Mouse (Mus musculus) forebrain, embryonic 16.5 days (tissue): ENCODE results near the gene Zfp369. TPM values are rescaled to one million over a fixed set of nuclear protein-coding genes. Genes with fewer than 3 reads are reported as not detected.

Experiments used
- polyA plus RNA-seq: library from polyadenylated mRNA; unstranded; fragments of >200 nt; fragmentation: Nextera tagmentation; extraction: Ambion mirVana; gene quantifications from 2 replicates; pipeline ENCODE4 v1.2.1, GENCODE M21; 2015

Zfp369 gene
- polyA plus RNA-seq, 1 experiment from 2014 or later = 21.2 TPM

Other genes starting within 250 kb of the Zfp369 start
- not detected in 2 replicates for gene Spata31d1c, start 245.8 kb upstream of the Zfp369 start, polyA plus RNA-seq
- not detected in 2 replicates for gene Prss47, start 226.1 kb upstream of the Zfp369 start, polyA plus RNA-seq
- 33.5 and 40.0 TPM in 2 replicates for gene Mfsd14b, start 165.8 kb upstream of the Zfp369 start, polyA plus RNA-seq
- gene Olfr465-ps1, start 140.7 kb upstream of the Zfp369 start, polyA plus RNA-seq = not detected in 2 replicates
- not detected in 2 replicates for gene Olfr466, start 128.6 kb upstream of the Zfp369 start, polyA plus RNA-seq
- gene Nlrp4f, start 72.8 kb upstream of the Zfp369 start, polyA plus RNA-seq = not detected in 2 replicates
- gene Gm10775, start 19.3 kb upstream of the Zfp369 start, polyA plus RNA-seq = not detected in 2 replicates
- gene Gm10139, start 233.9 kb downstream of the Zfp369 start, polyA plus RNA-seq = not detected in 2 replicates